ENCODE assay signal across 8 mouse cellular contexts in genomic region chr14:73142896-73143709, GRCm38 (mm10). TPM values are rescaled to one million over a fixed set of nuclear protein-coding genes. Genes with fewer than 3 reads are reported as not detected.
DNase-seq lines count a peak whose midpoint lies in the region; ATAC-seq lines count a peak whose summit lies in the region.

No protein-coding gene starts in this region.

- H3K27me3 ChIP-seq in erythroblast, embryonic 14.5 days (ENCODE audit: control insufficient read depth) = no peaks in the 10 kb centered on the region
- H3K27me3 ChIP-seq in limb, embryonic 13.5 days = no peaks in the 10 kb centered on the region
- no peaks in the 10 kb centered on the region for H3K27me3 ChIP-seq in midbrain, embryonic 15.5 days (replicated peaks)

- H3K9me3 ChIP-seq in erythroblast, embryonic 14.5 days (ENCODE audit: control insufficient read depth, low read length) = no peaks in the 10 kb centered on the region
- no peaks in the 10 kb centered on the region for H3K9me3 ChIP-seq in limb, embryonic 13.5 days
- no peaks in the 10 kb centered on the region for H3K9me3 ChIP-seq in midbrain, embryonic 15.5 days

- peak overlapping the region; percentile 98 for H3K27ac ChIP-seq in limb, embryonic 13.5 days
- H3K27ac ChIP-seq in midbrain, embryonic 15.5 days = peak overlapping the region; percentile 99

- peaks cover 19% of the 10 kb centered on the region for H3K4me1 ChIP-seq in erythroblast, embryonic 14.5 days (ENCODE audit: control insufficient read depth)
- peaks cover 22% of the 10 kb centered on the region for H3K4me1 ChIP-seq in limb, embryonic 13.5 days
- H3K4me1 ChIP-seq in midbrain, embryonic 15.5 days = peaks cover 27% of the 10 kb centered on the region

- WGBS in limb, embryonic 13.5 days = under 1% methylated on average over 87 of the region's 88 CpGs
- WGBS in midbrain, embryonic 15.5 days = under 1% methylated on average over 83 of the region's 88 CpGs

- H3K4me2 ChIP-seq in limb, embryonic 13.5 days (replicated peaks) = peak overlapping the region; percentile 83
- H3K4me2 ChIP-seq in midbrain, embryonic 15.5 days = peak overlapping the region; percentile 82

- ATAC-seq in erythroblast, adult 5-6 weeks (replicated peaks; ENCODE audit: low FRiP score, poor library complexity, severe bottlenecking) = no peak
- ATAC-seq in limb, embryonic 13.5 days (ENCODE audit: low FRiP score, low read depth) = peak; percentile 94
- ATAC-seq in midbrain, embryonic 15.5 days (replicated peaks) = peak; percentile 96

- H3K36me3 ChIP-seq in erythroblast, embryonic 14.5 days (ENCODE audit: control insufficient read depth) = no peaks in the 10 kb centered on the region
- H3K36me3 ChIP-seq in limb, embryonic 13.5 days = peaks cover 13% of the 10 kb centered on the region
- H3K36me3 ChIP-seq in midbrain, embryonic 15.5 days (replicated peaks) = no peaks in the 10 kb centered on the region

- peak overlapping the region; percentile 79 for H3K4me3 ChIP-seq in erythroblast, embryonic 14.5 days (replicated peaks)
- peak overlapping the region; percentile 60 for H3K4me3 ChIP-seq in limb, embryonic 13.5 days
- peak overlapping the region; percentile 92 for H3K4me3 ChIP-seq in midbrain, embryonic 15.5 days

- peak overlapping the region; percentile 86 for H3K9ac ChIP-seq in limb, embryonic 13.5 days
- peak overlapping the region; percentile 98 for H3K9ac ChIP-seq in midbrain, embryonic 15.5 days

- DNase-seq in embryo, embryonic 9.5 days (ENCODE audit: extremely low spot score) = peak; percentile 90
- DNase-seq in heart, adult 18-20 months = peak; percentile 87 to 92
- DNase-seq in kidney, adult 18-20 months = peak; percentile 90
- DNase-seq in spleen, adult 18-20 months = peak; percentile 80 to 83

RNA-seq across cellular contexts. Expression of gene Rcbtb2, which starts 20.3 kb away (rescaled TPM):
- polyA plus RNA-seq in erythroblast, embryonic 14.5 days (2012) = 0.08 and 0.24 TPM in 2 replicates
- total RNA-seq in erythroblast, adult 5-6 weeks (2015; ENCODE audit: low replicate concordance) = 8.8 and 10.4 TPM in 2 replicates
- total RNA-seq in erythroblast, adult 5-6 weeks (2017; ENCODE audit: low replicate concordance) = 10.7 and 12.4 TPM in 2 replicates
- 10 to 100 TPM; 21.9 to 23.7 TPM for total RNA-seq in heart, adult 18-20 months (2021)
- 146 and 151 TPM in 2 replicates for polyA plus RNA-seq in limb, embryonic 13.5 days (2015; fragmentation: Nextera tagmentation; extraction: Ambion mirVana)
- 60.3 and 68.6 TPM in 2 replicates for polyA plus RNA-seq in midbrain, embryonic 15.5 days (2015; fragmentation: Nextera tagmentation; extraction: Ambion mirVana)

Comparison
In these comparisons a context has a peak if more than half of its experiments do, and no peak if none do; other contexts are left out.
1. RNA of gene Rcbtb2, which starts 20.3 kb away (polyA plus RNA-seq): 146 to 151 TPM in limb, embryonic 13.5 days and 60.3 to 68.6 TPM in midbrain, embryonic 15.5 days; 0.08 to 0.24 TPM in erythroblast, embryonic 14.5 days; every median in the first group is over 10 times any median in the second.
2. Peak in every context shown above with its lines, with median percentiles within 50 percentile points of each other: H3K4me3 ChIP-seq and DNase-seq.